Mouse (Mus musculus) ovary, postnatal 10 days (tissue): ENCODE measurements around the gene Pank1.

Experiments used
- DNase-seq: peaks from one replicate; pipeline ENCODE4 v3.0.0; 2022; ENCODE audit warnings: low spot score

Pank1 gene

DNA sequence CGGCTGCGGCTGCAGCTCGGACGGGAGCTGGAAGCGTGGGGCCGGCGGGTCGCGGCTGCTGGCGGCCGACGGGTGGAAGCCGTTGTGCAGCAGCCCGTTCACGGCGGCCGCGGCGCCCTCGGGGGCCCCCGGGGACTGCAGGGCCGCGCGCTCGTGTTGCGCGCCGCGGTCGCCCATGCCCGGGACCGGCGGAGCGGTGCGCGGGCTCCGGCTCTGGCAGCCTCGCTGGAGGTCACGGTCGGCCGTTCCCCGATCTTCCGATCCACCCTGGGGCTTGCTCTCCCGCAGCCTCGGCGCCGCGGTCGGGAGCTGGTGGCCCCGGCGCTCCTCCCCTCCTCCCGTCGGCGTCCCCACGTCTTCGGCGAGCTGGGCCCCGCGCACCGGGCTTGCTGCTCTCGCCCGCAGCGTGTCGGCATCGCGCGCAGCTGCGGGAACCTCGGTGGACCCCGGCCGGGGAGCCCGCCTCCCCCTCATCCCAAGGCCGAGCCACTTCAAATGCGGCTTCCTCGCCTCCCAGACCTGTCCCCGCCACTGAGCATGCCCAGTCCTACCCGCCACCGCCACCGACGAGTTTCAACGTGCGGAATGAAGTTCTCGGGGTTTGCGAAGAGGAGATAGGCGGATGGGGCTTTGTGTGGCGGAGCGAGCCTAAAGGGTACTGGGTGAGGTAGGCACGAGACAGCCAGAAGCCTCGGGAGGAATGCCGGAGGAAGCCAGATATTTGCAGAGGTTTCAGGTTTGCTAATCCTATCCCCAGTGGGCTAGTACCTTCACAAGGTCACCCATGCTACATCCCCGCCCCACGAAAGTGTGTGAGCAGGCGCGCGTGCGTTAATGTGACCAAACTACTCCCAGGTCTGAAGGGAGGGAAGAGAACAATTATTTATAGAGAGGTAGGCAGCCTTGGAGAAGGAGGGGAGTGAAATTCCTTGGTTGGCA lies at the start of gene Pank1:
Gene Pank1 (minus strand): TSS at position 853 of the 939 bp plus-strand sequence.
- peak; percentile 60 for DNase-seq

DNA sequence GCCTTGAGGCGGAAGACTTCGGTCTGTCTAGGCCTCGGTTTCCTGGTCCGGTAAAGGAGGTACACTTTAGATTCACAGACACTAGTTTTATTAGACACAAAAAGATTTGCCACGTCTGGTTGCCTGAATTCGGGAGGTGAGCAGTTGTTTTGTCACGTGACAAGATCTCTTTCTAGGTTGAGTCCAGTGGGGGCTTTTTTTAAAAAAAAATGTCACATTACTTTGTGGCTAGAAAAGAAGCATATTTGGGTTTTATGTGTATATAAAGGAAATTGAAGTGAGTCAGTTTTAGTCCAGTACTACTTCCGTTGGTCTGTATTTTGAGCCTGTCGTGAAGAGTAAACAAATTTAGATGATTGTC lies 43.3 kb upstream of the Pank1 start:
- no peak for DNase-seq

DNA sequence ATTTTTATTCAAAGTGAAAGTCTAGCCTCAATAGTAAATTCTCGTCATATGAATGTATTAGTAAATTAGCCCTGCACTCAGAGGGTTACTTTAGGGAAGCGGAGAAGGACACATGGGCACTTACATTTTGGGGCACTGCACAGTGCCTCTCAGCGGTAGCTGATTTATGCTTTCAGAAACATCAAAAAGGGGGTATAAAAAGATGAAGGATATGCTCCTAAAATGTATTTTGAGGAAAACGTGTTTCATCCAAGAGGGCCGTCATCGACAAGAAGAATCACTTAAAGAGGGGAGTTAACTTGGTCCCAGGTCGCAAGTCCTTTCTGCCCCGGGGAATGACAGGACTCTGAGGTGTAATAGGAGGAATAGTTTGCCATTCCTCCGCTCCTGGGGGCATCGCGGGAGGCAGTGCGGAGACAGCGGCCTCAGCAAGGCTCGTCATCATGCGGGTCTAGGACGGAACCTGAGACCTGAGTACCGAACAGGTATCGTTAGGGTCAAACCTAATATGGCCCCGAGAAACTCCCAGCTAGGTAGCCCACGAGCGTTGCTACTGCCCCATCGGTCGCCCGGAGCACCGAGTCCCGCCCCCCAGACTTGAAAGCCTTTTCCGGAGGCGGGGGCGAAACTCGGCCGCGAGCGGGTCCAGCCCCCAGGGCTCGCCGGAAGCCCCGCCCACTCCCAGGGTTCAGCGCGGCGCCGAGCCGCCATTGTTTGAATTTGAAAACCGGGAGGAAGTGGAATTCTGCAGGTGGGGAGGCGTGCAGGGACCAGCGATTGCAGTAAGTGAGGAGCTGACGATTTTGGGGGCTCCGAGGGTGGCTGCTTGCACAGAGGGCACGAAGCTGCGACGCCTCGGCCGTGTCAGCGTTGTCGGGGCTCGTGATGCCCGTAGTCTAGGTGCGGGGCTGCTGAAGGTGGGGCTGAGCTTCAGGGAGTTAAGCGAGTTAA lies 42.7 kb upstream of the Pank1 start, which contains the start of gene Kif20b:
Gene Kif20b (plus strand): TSS at position 710 of the 951 bp plus-strand sequence.
- peak; percentile 84 for DNase-seq

DNA sequence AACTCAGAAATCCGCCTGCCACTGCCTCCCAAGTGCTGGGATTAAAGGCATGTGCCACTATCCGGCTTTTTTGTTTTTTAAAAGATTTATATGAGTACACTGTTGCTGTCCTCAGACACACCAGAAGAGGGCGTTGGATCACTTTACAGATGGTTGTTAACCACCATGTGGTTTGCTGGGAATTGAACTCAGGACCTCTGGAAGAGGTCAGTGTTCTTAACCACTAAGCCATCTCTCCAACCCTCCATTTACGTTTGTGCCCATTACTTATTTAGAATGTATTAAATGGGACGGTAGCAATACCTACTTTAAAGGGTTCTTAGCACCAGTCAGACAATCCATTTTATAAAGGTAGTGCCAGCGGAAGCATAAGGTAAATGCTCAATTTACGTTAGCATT lies 42.0 kb upstream of the Pank1 start:
- DNase-seq: no peak

DNA sequence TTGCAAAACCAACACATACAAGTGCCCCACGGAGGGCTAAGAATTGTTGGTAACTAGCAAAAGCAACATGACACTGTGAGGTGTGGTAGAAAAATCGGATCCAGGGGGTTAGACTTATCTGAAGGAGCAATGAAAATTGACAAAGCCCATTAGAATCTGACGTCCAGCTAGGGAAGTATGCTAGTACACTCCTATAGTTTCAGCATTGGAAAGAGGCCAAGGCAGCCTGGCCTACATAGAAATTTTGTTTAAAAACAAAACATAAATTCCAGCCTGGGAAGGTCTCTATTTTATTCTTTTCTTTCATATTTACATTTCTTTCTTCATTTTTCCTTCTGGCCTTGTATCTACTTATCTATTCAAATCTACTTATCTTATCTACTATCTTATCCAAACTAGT lies 41.3 kb upstream of the Pank1 start:
- DNase-seq: no peak

DNA sequence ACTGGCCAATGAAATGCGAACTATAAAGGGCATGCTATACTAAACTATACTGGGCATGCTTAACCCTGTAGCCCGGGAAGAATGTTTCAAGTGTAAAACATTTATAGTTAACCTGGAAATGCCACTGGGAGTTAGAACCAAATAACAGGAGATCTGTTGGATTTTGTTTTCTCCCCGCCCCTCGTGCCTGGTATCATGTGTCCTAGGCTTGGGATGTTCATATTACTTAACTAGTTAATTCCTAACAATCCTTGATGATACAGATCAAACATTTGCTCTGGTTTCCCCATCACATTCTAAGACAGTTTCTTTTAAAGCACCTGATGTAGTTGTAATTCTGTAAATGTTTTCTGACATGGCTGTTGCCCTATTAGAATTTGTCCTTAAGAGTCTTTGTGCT lies 40.8 kb upstream of the Pank1 start:
- DNase-seq: no peak

DNA sequence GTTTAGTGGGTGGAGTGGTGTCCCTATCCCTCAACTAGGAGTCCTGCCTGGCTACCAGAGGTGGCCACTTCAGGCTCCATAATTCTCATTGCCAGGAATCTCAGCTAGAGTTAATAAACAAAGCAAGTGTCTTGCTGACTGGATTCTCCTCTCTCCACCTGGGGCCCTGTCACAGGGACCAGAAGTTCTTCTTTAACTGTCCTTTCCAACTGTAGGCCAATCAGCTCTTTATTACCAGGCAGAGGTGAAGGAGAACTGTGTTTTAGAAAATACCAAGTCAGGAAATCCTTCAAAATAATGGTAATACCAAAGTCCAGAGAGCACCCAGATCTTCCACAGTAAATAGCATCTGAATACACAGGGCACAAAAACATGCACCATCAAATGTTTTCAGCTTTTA lies 33.1 kb upstream of the Pank1 start:
- no peak for DNase-seq

DNA sequence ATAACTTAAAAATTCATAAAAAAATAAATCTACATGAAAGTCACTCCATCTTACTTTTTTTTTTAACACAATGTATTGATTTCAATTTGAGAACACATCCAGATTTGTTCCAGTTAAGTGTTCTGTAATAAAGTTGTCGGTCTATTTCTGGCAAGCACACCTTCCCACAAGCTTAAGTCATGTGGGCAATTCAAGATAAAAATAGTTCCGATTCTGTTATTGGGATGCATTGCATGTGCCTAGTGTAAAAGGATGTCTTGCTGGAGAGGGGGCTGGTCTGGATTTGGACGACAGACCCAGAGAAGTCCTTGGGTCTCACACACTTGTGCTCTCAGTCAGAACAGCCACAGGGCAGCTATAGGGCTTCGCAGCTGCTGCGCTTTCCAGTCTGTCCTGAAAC lies 27.5 kb upstream of the Pank1 start:
- DNase-seq: no peak

DNA sequence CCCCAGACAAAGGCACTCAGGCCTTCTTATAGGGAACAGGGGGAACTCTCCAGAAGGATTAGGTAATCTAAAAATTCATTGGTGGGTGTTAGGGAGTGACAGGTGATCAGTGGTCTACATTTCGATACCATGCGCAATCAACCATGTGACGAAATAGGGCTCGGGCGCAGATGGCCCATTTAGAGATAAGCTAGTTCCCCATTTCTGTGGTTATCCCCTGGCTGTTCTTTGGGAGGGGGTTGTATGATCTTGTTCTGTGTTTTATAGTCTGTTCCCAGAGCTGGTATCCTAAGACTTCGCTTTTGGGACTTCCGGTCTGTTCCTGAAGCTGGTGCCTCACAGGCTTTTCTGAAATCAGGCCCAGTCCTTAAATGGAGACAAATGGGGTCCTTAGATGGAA lies 26.2 kb upstream of the Pank1 start:
- no peak for DNase-seq

DNA sequence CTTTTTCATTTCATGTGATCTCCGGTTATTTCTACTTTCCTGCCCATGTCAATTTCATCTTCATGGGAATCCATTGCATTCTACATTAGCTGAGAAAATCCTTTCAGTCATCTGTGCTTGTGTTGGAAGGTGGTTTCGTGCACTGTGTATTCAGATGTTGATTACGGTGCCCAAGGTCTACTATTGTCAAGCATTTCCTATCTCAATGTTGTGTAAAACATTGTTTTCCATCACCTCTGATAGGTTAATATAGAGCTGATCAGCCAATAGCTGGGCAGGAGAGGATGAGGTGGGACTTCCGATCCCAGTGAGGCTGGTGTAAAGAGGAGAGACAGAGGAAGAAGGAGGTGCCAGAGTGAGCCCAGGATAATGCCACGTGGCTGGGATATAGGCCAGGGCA lies 24.8 kb upstream of the Pank1 start:
- no peak for DNase-seq

DNA sequence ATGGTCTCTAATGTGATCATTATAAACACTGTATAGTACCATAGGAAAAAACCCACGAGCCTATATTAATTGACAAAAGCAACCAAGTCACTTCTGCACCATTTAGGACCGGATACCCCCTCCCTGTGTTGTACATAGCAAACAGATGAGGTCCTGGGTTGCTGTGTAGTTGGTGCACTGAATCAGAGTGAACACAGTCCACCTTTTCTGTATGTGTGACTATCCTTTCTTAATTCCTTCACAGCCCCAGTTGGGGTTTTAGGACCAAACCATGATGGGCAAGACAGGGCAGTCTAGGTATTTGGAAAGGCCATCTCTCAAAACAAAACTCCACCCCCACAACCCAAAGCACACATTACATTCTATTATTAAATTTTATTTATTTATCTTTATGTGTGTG lies 22.5 kb upstream of the Pank1 start:
- no peak for DNase-seq

DNA sequence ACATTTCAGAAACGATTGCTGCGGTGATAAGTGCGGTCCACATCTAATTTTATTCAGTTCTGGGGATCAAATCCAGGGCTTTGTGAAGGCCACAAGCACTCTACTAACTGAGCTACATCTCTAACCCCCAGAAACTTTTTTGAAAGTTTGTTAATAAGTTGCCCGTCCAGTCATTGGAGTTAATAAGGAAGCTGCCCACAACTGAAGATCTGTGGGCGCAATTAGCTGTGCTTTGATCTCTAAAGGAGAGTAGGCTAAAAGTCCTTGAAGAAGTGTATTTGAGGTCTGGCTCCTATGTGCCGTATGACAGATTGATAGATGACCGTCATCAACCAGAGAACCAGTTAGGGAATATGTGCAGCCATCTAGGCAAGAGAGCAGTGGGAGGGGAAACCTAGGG lies 22.0 kb upstream of the Pank1 start:
- DNase-seq: no peak

DNA sequence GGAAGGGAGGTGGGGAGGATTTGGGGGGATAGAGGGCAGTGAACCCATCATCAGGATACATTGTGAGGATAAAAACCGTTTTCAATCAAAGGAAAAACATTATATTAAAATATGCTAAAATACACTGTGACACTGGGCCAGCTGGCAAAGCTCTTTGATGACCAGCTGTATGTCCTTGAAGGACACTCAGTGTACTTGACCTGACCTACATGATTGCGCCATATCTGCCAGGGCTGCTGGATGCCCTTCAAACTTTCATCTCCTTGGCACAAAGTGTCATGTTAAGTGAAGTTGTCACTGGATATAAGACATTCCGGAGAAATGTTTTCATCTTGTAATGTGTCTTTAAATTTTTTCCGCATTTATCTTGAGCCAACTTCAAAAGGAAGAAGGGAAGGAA lies 19.7 kb upstream of the Pank1 start:
- DNase-seq: no peak

DNA sequence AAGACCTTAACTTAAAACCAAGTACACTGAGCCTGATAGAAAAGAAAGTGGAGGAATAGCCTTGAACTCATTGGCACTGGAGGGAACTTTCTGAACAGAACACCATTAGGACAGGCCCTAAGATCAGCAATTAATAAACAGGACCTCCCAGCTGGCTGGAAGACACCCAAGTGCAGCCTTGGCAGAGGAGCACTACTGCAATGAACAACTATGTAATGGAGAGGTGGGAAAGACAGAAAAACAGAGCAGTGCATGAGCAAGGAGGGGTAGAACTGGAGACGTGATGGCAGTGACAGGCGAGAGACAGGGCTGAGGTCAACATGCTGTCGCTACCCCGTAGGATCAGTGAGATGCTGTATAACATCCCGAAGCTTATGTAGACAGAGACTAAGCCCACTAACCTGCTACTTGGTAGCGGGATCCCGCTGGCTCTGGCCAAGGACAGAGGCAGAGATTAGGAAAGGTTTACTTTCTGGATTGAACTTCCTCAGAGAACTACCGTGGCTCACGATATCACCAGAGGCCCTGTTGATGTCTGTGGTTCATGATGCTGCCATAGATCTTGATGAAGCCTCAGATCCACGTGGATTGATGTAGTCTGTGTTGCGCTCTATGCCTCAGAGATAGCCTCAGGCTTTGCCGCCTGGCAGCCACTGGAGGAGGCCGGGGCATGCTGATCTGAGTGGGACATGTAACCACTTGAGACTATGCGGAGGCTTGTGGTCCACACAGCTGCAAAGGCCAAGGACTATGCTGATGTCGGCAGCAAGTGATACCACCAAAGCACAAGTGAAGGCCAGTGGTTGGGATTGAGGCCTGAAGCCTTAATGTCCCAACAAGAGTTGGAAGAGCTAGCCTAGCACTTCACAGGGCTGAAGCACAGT lies 18.1 kb upstream of the Pank1 start:
- DNase-seq: no peak

DNA sequence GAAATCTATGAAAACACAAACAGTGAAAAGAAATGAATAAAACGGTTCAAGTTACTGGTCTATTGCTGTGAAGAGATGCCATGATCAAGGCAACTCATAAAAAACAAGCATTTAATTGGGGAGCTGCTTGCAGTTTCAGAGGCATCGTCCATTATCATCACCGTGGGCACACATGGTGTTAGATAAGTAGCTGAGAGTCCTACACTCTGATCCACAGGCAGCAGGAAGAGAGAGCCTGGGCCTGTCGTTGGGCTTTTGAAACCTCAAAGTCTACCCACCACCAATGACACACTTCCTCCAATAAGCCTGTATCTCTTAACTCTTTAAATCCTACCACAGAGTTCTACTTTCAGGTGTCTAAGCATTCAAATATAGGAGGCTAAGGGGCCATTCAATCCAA lies 15.8 kb upstream of the Pank1 start:
- no peak for DNase-seq

DNA sequence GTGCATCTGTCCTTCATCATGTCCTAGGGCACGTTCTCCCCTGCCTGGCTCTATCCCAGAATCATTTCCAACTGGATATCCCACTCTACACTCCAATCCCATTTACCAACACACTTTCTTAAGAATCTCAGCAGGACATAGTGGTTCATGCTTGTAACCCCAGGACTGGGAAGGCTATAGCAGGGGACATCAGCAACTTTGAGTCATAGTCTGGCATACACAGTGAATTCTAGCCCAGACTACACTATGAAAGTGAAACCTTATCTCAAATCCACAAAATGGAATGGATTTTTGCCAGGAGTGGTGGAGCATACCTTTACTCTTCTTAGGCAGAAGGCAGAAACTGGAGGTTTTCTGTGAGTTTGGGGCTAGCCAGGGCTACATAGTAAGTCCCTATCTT lies 12.3 kb upstream of the Pank1 start:
- DNase-seq: no peak

DNA sequence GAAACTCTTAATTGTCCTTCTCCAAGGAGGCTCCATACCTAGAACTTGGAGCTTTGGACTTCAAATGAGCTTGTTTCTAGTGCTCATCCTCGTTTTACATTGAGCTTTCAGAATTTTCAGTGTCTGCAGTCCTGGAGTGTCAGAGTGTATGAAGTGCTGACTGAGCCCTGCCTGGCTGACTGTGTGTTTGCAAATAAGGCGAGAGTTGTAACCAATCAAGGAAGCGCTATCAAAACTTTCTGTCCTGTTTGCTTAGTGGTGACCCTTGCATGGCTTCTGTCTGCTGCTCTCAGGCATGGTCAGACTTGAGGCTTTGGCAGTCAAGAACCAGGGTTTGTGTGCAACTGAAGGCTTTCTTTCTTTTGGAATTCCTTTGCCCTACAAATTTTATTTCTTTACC lies 11.7 kb upstream of the Pank1 start:
- no peak for DNase-seq

DNA sequence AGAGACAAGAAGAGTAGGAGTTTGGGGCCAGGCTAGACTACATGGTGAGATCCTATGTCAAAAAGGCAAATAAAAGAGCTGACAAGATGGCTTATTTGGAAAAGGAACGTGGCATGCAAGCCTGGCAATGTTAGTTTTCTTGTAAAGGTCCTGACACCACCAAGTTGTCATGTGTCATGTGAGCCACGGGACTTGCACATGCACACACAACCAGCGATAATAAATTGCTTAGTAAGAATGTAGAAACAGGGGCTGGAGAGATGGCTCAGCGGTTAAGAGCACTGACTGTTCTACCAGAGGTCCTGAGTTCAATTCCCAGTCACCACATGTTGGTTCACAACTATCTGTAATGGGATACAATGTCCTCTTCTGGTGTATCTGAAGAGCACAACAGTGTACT lies 7.1 kb upstream of the Pank1 start:
- no peak for DNase-seq

DNA sequence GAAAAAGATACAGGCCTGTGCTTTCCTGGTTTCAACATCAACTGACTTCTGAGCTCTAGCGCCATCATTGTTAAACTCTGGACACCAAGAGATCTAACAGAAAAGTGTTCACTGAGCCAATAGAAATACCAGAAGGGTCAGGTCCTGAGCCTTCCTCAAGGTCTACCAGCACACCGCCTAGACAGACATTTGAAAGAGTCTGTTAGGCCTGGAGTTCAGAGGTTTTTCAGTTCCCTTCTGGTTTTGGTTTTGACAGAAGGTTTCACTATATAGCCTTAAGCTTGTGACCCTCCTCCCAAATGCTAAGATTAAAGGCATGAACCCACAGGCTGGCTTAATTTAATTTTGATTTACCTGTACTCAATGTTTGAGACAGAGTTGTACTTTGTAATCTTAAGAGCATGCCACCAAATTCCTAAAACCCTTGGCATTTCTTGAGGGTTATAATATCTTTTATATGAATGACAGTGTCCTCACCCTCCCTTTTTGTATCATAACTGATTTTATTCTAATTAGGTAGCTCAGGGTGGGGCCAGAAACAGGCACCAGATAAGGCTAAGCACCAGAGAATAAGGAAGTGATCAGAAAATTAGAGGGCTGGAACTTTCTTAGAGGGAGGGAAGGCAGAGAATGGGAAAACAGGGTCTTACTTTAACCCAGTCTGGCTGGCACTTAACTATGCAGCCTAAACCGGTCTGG lies 4.4 kb upstream of the Pank1 start:
- DNase-seq: no peak

DNA sequence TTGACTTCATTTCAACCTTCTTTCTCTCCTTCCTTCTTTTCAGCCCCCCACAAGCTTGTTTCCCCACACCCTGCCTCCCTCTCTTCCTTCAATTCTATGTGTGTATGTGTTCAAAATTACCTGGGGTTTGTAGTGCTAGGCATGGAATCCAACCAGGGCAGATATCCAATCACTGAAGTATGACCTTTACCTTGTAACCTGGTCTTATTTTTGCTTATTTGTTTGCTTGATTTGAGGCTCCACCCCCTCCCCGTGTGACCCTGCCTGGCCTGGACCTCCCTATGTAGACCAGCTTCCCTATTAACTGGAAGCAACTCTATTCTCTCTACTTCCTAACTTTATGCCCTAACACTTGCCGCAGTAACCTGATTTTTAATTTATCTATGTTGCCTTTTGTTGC lies 3.2 kb upstream of the Pank1 start:
- DNase-seq: no peak

DNA sequence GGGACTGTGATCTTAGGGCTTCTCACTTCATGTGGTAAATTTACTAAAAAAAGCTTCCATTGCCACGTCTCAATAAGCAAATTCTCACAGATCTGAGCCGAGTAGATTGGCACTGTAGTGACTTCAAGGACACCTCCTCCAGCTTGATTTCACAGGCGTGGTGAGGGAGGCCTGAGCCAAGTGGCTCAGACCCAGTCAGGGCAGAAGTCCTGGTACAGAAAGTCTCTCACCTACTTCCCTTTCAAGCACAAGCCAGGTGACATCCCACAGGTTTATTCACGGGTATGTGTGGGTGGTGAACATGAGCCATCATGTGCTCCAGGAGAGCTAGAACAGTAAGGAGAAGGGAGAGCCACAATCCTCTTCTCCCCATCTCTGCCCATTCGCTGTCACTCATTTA lies 1.9 kb upstream of the Pank1 start:
- no peak for DNase-seq
